33 mouse cellular contexts compared by ENCODE assay signal in the genomic region with DNA sequence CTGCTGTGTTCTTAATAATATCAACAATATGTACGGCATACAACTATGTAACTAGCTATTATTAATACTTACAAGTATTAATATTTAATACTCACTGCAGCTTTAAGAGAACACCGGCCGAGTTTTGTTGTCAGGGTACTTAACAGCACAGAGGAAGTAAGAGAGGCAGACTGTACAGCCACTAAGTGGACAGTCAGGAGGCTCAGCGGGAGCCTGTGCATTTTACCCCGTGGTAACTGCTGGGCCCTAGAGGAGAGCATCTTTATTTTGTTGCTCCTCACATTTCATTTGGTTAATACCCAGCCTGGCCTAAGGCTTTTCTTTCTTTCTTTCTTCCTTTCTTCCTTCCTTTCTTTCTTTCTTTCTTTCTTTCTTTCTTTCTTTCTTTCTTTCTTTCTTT.
"Had no signal": no experiment of that assay in that cellular context is flagged by ENCODE, and none has a peak within 500 bp of the region (broad histone marks: within the 10 kb centered on the region; RNA-seq: fewer than 3 reads in every experiment).

No protein-coding gene starts in this region.

- H3K27me3 ChIP-seq: heart, embryonic 12.5 days; heart, embryonic 13.5 days; heart, embryonic 15.5 days; hindbrain, embryonic 12.5 days; hindbrain, embryonic 13.5 days; hindbrain, embryonic 15.5 days; intestine, embryonic 15.5 days; kidney, embryonic 15.5 days had no signal

- H3K4me2 ChIP-seq: heart, embryonic 12.5 days; heart, embryonic 13.5 days; heart, embryonic 15.5 days; hindbrain, embryonic 12.5 days; hindbrain, embryonic 13.5 days; hindbrain, embryonic 14.5 days; hindbrain, embryonic 15.5 days; intestine, embryonic 15.5 days; kidney, embryonic 15.5 days had no signal

- DNase-seq: heart, postnatal 14 days; heart, postnatal 36 days; heart, postnatal 4 days; kidney, adult 11 months; kidney, adult 18-20 months; kidney, adult 2 months; kidney, adult 8-10 months; kidney, adult 9 months; kidney, postnatal 10 days; kidney, postnatal 14 days; kidney, postnatal 25 days; kidney, postnatal 36 days; kidney, postnatal 4 days; layer of hippocampus, adult 9-11 months; layer of hippocampus, postnatal 36 days had no signal

- H3K4me3 ChIP-seq: heart, embryonic 12.5 days; heart, embryonic 13.5 days; heart, embryonic 15.5 days; hindbrain, embryonic 10.5 days; hindbrain, embryonic 12.5 days; hindbrain, embryonic 13.5 days; hindbrain, embryonic 15.5 days; intestine, embryonic 15.5 days; kidney, embryonic 15.5 days; layer of hippocampus, adult 2 months; left cerebral cortex, adult 2 months had no signal

- H3K4me1 ChIP-seq: hindbrain, embryonic 12.5 days; hindbrain, embryonic 13.5 days; hindbrain, embryonic 15.5 days; intestine, embryonic 15.5 days; kidney, embryonic 15.5 days had no signal

- ATAC-seq: hindbrain, embryonic 16.5 days; hindbrain, postnatal 0 days; inflammation-experienced regulatory T-cells, adult 6 months; intestine, embryonic 15.5 days; intestine, embryonic 16.5 days; intestine, postnatal 0 days had no signal

- H3K36me3 ChIP-seq: heart, embryonic 12.5 days; heart, embryonic 13.5 days; heart, embryonic 15.5 days; hindbrain, embryonic 10.5 days; hindbrain, embryonic 12.5 days; hindbrain, embryonic 13.5 days; hindbrain, embryonic 15.5 days; intestine, embryonic 15.5 days; kidney, embryonic 15.5 days had no signal

- H3K27ac ChIP-seq: heart, embryonic 13.5 days; heart, embryonic 15.5 days; hindbrain, embryonic 10.5 days; hindbrain, embryonic 12.5 days; hindbrain, embryonic 13.5 days; hindbrain, embryonic 14.5 days; hindbrain, embryonic 15.5 days; hindbrain, postnatal 0 days; intestine, embryonic 15.5 days; kidney, embryonic 15.5 days; kidney, postnatal 0 days; layer of hippocampus, adult 2 months; left cerebral cortex, adult 2 months had no signal

- H3K9ac ChIP-seq: heart, embryonic 12.5 days; heart, embryonic 13.5 days; heart, embryonic 15.5 days; hindbrain, embryonic 12.5 days; hindbrain, embryonic 13.5 days; hindbrain, embryonic 14.5 days; hindbrain, embryonic 15.5 days; intestine, embryonic 15.5 days; kidney, embryonic 15.5 days had no signal

- H3K9me3 ChIP-seq: heart, embryonic 12.5 days; heart, embryonic 13.5 days; heart, embryonic 15.5 days; hindbrain, embryonic 10.5 days; hindbrain, embryonic 12.5 days; hindbrain, embryonic 13.5 days; hindbrain, embryonic 15.5 days; intestine, embryonic 15.5 days; kidney, embryonic 15.5 days had no signal
